Mouse (Mus musculus): ENCODE data around the gene Kcnk5.

Gene Kcnk5

GRCm38 (mm10) chr14:20202655-20203181, 21.1 kb upstream of the Kcnk5 start:
- DNase-seq (ENCODE audit: extremely low read depth, insufficient read length, low spot score): no peak

GRCm38 (mm10) chr14:20201066-20201683, 19.6 kb upstream of the Kcnk5 start:
- peak; percentile 50 for DNase-seq (ENCODE audit: extremely low read depth, insufficient read length, low spot score)

GRCm38 (mm10) chr14:20193103-20193715, 11.6 kb upstream of the Kcnk5 start:
- no peak for DNase-seq (ENCODE audit: extremely low read depth, insufficient read length, low spot score)

- DNase-seq (ENCODE audit: extremely low read depth, insufficient read length, low spot score): no peak
Observed at GRCm38 (mm10) chr14:20191136-20191735, 9.6 kb upstream of the Kcnk5 start.

- peak; percentile 24 for DNase-seq (ENCODE audit: extremely low read depth, insufficient read length, low spot score)
Observed at GRCm38 (mm10) chr14:20189751-20190150, 8.1 kb upstream of the Kcnk5 start.

GRCm38 (mm10) chr14:20185426-20185825, 3.8 kb upstream of the Kcnk5 start:
- no peak for DNase-seq (ENCODE audit: extremely low read depth, insufficient read length, low spot score)

- DNase-seq (ENCODE audit: extremely low read depth, insufficient read length, low spot score): no peak
Observed at GRCm38 (mm10) chr14:20183701-20184100, 2.1 kb upstream of the Kcnk5 start.

- DNase-seq (ENCODE audit: extremely low read depth, insufficient read length, low spot score): no peak
Observed at GRCm38 (mm10) chr14:20182596-20182995, 987 bp upstream of the Kcnk5 start.

- DNase-seq (ENCODE audit: extremely low read depth, insufficient read length, low spot score): no peak
Observed at GRCm38 (mm10) chr14:20180751-20181162, 852 bp downstream of the Kcnk5 start.

GRCm38 (mm10) chr14:20180304-20180703, 1.3 kb downstream of the Kcnk5 start:
- no peak for DNase-seq (ENCODE audit: extremely low read depth, insufficient read length, low spot score)

- no peak for DNase-seq (ENCODE audit: extremely low read depth, insufficient read length, low spot score)
Observed at GRCm38 (mm10) chr14:20179731-20180280, 1.8 kb downstream of the Kcnk5 start.

- DNase-seq (ENCODE audit: extremely low read depth, insufficient read length, low spot score): no peak
Observed at GRCm38 (mm10) chr14:20179080-20179479, 2.5 kb downstream of the Kcnk5 start.

GRCm38 (mm10) chr14:20178593-20178992, 3.0 kb downstream of the Kcnk5 start:
- no peak for DNase-seq (ENCODE audit: extremely low read depth, insufficient read length, low spot score)

GRCm38 (mm10) chr14:20177494-20178123, 4.0 kb downstream of the Kcnk5 start:
- no peak for DNase-seq (ENCODE audit: extremely low read depth, insufficient read length, low spot score)

GRCm38 (mm10) chr14:20175705-20176104, 5.9 kb downstream of the Kcnk5 start:
- DNase-seq (ENCODE audit: extremely low read depth, insufficient read length, low spot score): no peak

- DNase-seq (ENCODE audit: extremely low read depth, insufficient read length, low spot score): no peak
Observed at GRCm38 (mm10) chr14:20175114-20175513, 6.5 kb downstream of the Kcnk5 start.

- no peak for DNase-seq (ENCODE audit: extremely low read depth, insufficient read length, low spot score)
Observed at GRCm38 (mm10) chr14:20174696-20175095, 6.9 kb downstream of the Kcnk5 start.

- DNase-seq (ENCODE audit: extremely low read depth, insufficient read length, low spot score): no peak
Observed at GRCm38 (mm10) chr14:20173873-20174490, 7.6 kb downstream of the Kcnk5 start.

GRCm38 (mm10) chr14:20172924-20173323, 8.7 kb downstream of the Kcnk5 start:
- no peak for DNase-seq (ENCODE audit: extremely low read depth, insufficient read length, low spot score)

- DNase-seq (ENCODE audit: extremely low read depth, insufficient read length, low spot score): no peak
Observed at GRCm38 (mm10) chr14:20172509-20172908, 9.1 kb downstream of the Kcnk5 start.

- no peak for DNase-seq (ENCODE audit: extremely low read depth, insufficient read length, low spot score)
Observed at GRCm38 (mm10) chr14:20171840-20172239, 9.8 kb downstream of the Kcnk5 start.
